Mouse (Mus musculus) Muller cell, postnatal 12 days (primary cell): Measurements from ENCODE around the gene Sprr2a2.
"Not testable (repeated sequence)": the region's sequence is repeated elsewhere in the genome, so short reads cannot be mapped to it uniquely, and the experiment has no call there.

Experiments
- DNase-seq: peaks from one replicate; pipeline ENCODE4 v3.0.0-alpha.2; 2015; ENCODE audit errors: inconsistent ontology term

Gene Sprr2a2

DNA sequence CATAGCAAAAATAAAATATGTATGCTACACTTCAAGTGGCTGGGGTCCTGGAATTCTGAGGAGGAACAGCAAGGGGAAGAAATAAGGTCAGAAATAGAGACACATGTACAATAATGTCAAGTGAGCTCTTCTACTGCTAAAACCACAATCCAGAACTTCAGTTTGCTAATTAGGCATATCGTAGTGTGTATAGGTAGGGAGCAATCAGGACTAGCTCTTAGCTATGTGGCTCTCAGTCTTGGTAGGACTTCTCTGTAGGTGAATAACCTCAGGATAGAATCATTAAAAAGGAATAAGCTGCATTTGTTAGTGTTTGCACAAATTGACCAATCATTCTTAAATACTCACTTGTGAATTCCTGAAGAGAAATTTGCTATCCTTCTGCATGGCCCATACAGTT is 58.3 kb downstream of the Sprr2a2 start:
- DNase-seq: not testable (repeated sequence)

DNA sequence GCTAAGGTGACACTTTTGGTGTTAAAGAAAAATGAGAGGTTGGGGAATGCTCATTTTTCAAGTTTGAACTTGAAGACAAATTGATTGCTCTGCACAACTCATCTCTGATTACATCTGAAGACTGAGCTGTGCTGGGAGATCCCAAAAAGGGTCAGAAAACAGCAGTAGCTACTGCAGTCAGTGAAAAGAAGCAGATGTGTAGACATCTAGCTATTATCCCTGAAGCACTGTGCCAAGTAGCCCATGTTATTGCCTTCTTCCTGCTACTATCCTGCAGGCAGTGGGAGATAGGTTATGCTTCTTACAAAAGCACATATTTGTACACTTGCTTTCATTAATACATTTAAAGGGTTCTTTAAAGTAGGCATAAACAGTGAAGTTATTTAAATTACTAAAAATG is 63.9 kb downstream of the Sprr2a2 start:
- not testable (repeated sequence) for DNase-seq

DNA sequence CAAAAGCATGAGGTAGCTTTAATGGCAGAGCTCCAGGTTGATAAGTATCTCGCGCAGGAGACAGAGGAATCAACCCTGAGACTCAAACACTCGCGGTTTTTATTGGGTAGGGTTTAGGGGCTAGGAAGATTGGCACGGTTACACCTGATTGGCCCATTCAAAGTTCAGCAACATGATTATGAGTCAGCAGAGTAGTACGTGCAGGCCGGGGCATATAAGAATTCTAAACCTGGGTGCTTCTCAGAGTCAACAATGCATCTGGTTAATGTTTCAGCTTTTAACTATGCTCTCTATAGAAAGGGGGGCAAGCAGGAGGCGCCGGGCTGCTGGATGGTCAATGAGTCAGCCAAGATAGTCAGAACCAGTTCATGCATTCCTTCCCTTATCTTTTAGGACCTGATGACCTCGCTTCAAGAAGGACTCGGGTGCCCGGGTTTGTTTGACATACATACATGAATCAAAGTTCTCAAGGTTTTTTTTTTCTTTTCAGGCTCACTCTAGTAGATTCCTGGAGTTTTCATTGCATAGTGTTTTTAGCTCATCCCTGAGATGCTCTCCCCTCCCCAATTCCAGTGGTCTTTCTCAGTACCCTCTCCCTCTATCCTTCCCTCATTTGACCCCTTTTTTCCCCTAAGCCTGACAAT is 65.4 kb downstream of the Sprr2a2 start:
- DNase-seq: not testable (repeated sequence)

DNA sequence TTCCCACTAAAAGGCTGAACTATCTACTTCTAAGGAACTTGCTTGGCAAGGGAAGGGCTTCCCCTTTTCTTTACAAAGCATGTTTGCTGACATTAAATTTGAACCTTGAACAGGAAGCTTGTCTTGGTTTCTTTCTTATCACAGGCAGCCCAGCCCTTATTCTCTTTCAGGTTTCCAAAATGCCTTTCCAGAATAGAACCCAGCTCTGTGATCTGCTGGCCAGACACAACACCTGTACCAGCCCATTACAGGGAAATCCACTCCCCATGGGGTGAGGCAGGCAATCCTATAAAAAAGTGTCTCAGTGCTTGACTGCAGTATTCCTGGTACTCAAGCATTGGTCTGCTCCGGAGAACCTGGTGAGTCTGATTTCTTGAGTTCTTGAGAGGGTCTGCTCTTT is 69.4 kb downstream of the Sprr2a2 start, which contains the start of gene Sprr2a3:
Sprr2a3 (plus strand) TSS at position 317 of the 400 bp plus-strand sequence.
- DNase-seq: not testable (repeated sequence)

DNA sequence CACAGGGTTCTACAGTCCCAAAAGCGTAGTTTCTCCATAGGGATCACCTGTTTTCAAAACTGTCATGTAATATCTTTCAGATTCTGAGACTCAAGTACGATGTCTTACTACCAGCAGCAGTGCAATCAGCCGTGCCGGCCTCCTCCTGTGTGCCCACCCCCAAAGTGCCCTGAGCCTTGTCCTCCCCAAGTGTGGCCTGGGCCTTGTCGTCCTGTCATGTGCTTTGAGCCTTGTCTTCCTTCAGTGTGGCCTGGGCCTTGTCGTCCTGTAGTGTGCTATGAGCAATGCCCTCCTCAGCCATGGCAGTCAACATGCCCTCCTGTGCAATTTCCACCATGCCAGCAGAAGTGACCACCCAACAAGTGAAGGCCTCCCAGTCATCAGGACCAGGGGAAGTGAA is 72.8 kb downstream of the Sprr2a2 start:
- not testable (repeated sequence) for DNase-seq
